In genomic region chr14:72116842-72117241, GRCm38 (mm10) we compare ENCODE assay signal across 13 mouse cellular contexts.
A peak's percentile ranks its signal among the peaks of the same experiment; 100 is the strongest.
DNase-seq lines count a peak whose midpoint lies in the region; ATAC-seq lines count a peak whose summit lies in the region.
"Had no signal": no experiment of that assay in that cellular context is flagged by ENCODE, and none has a peak within 500 bp of the region (broad histone marks: within the 10 kb centered on the region; RNA-seq: fewer than 3 reads in every experiment).

No protein-coding gene starts in this region.

- 0 out of 2 replicates have a peak, but pooled peaks have one; percentile 53 for ATAC-seq in hindbrain, embryonic 14.5 days (ENCODE audit: low FRiP score)
- ATAC-seq in hindbrain, embryonic 11.5 days (ENCODE audit: low FRiP score) = no peak
- ATAC-seq in neural tube, embryonic 15.5 days (ENCODE audit: low FRiP score) = no peak
- ATAC-seq: intestine, postnatal 0 days had no signal

- H3K4me2 ChIP-seq in hindbrain, embryonic 14.5 days (replicated peaks) = no peak overlapping the region
- no peak overlapping the region for H3K4me2 ChIP-seq in hindbrain, embryonic 11.5 days (replicated peaks; ENCODE audit: low read depth, low read length)
- no peak overlapping the region for H3K4me2 ChIP-seq in neural tube, embryonic 15.5 days
- H3K4me2 ChIP-seq: limb, embryonic 12.5 days had no signal

- intact Hi-C loops in heart, postnatal 14 days (cut with DNase I) = no loop called here

- H3K27ac ChIP-seq in hindbrain, embryonic 14.5 days = no peak overlapping the region
- H3K27ac ChIP-seq in hindbrain, embryonic 11.5 days (ENCODE audit: low read depth, low read length) = no peak overlapping the region
- H3K27ac ChIP-seq in neural tube, embryonic 15.5 days (replicated peaks) = no peak overlapping the region
- no peak overlapping the region for H3K27ac ChIP-seq in midbrain, embryonic 10.5 days (replicated peaks)
- H3K27ac ChIP-seq: embryonic facial prominence, embryonic 10.5 days; limb, embryonic 12.5 days had no signal

- H3K4me3 ChIP-seq in hindbrain, embryonic 14.5 days (replicated peaks; ENCODE audit: low read length) = no peak overlapping the region
- no peak overlapping the region for H3K4me3 ChIP-seq in hindbrain, embryonic 11.5 days (ENCODE audit: low read depth, low read length)
- no peak overlapping the region for H3K4me3 ChIP-seq in neural tube, embryonic 15.5 days (replicated peaks)
- H3K4me3 ChIP-seq in midbrain, embryonic 10.5 days = no peak overlapping the region
- H3K4me3 ChIP-seq: embryonic facial prominence, embryonic 10.5 days; limb, embryonic 12.5 days had no signal

- no peak overlapping the region for H3K9ac ChIP-seq in hindbrain, embryonic 14.5 days
- no peak overlapping the region for H3K9ac ChIP-seq in hindbrain, embryonic 11.5 days (ENCODE audit: low read depth, low read length)
- H3K9ac ChIP-seq in neural tube, embryonic 15.5 days (replicated peaks) = no peak overlapping the region
- H3K9ac ChIP-seq: limb, embryonic 12.5 days had no signal

- H3K4me1 ChIP-seq in hindbrain, embryonic 14.5 days (replicated peaks; ENCODE audit: control insufficient read depth, insufficient read depth, low read length) = 0 out of 2 replicates have a peak, but pooled peaks cover 3% of the 10 kb centered on the region
- H3K4me1 ChIP-seq in hindbrain, embryonic 11.5 days (replicated peaks; ENCODE audit: control insufficient read depth, insufficient read depth, low read length) = no peaks in the 10 kb centered on the region
- no peaks in the 10 kb centered on the region for H3K4me1 ChIP-seq in neural tube, embryonic 15.5 days
- no peaks in the 10 kb centered on the region; the same call in 1 of the 2 replicates for H3K4me1 ChIP-seq in midbrain, embryonic 10.5 days
- H3K4me1 ChIP-seq: limb, embryonic 12.5 days had no signal

- 46% methylated on average over 4 of the region's 4 CpGs for WGBS in hindbrain, embryonic 14.5 days
- 81% methylated on average over 4 of the region's 4 CpGs for WGBS in hindbrain, embryonic 11.5 days
- 65% methylated on average over 4 of the region's 4 CpGs for WGBS in neural tube, embryonic 15.5 days
- WGBS in midbrain, embryonic 10.5 days = 85% methylated on average over 4 of the region's 4 CpGs

- no peaks in the 10 kb centered on the region for H3K9me3 ChIP-seq in hindbrain, embryonic 14.5 days (ENCODE audit: control insufficient read depth, low read length)
- no peaks in the 10 kb centered on the region for H3K9me3 ChIP-seq in hindbrain, embryonic 11.5 days (ENCODE audit: control insufficient read depth, low read length)
- no peaks in the 10 kb centered on the region for H3K9me3 ChIP-seq in neural tube, embryonic 15.5 days (replicated peaks)
- no peaks in the 10 kb centered on the region for H3K9me3 ChIP-seq in midbrain, embryonic 10.5 days (replicated peaks)
- H3K9me3 ChIP-seq: embryonic facial prominence, embryonic 10.5 days; limb, embryonic 12.5 days had no signal

- no peaks in the 10 kb centered on the region for H3K27me3 ChIP-seq in hindbrain, embryonic 14.5 days (ENCODE audit: control insufficient read depth, insufficient read depth, low read length)
- no peaks in the 10 kb centered on the region for H3K27me3 ChIP-seq in hindbrain, embryonic 11.5 days (ENCODE audit: control insufficient read depth, insufficient read depth, low read length)
- no peaks in the 10 kb centered on the region for H3K27me3 ChIP-seq in neural tube, embryonic 15.5 days (replicated peaks)
- no peaks in the 10 kb centered on the region for H3K27me3 ChIP-seq in midbrain, embryonic 10.5 days (ENCODE audit: low read depth, poor library complexity, severe bottlenecking)
- H3K27me3 ChIP-seq: limb, embryonic 12.5 days had no signal

- H3K36me3 ChIP-seq in hindbrain, embryonic 14.5 days (replicated peaks; ENCODE audit: control insufficient read depth, insufficient read depth) = no peaks in the 10 kb centered on the region
- no peaks in the 10 kb centered on the region for H3K36me3 ChIP-seq in hindbrain, embryonic 11.5 days (ENCODE audit: control insufficient read depth, insufficient read depth, low read length)
- H3K36me3 ChIP-seq in neural tube, embryonic 15.5 days = no peaks in the 10 kb centered on the region
- no peaks in the 10 kb centered on the region for H3K36me3 ChIP-seq in midbrain, embryonic 10.5 days
- H3K36me3 ChIP-seq: embryonic facial prominence, embryonic 10.5 days; limb, embryonic 12.5 days had no signal

- peak; percentile 70 for DNase-seq in hindbrain, embryonic 14.5 days (ENCODE audit: low spot score)
- no peak for DNase-seq in hindbrain, embryonic 11.5 days (ENCODE audit: low spot score)
- peak; percentile 40 for DNase-seq in MN1 (ENCODE audit: low spot score)
- DNase-seq in cerebellum, adult 11 months = peak; percentile 16
- peak; percentile 10 to 19 for DNase-seq in heart, postnatal 14 days
- no peak for DNase-seq in midbrain, embryonic 10.5 days (ENCODE audit: low spot score)
- DNase-seq in gastrocnemius, adult 18-20 months (ENCODE audit: low spot score) = no peak
- DNase-seq: gastrocnemius, postnatal 10 days; thymus, postnatal 4 days had no signal

Comparison
In these comparisons a context has a peak if more than half of its experiments do, and no peak if none do; other contexts are left out.
1. DNase-seq: peak in hindbrain, embryonic 14.5 days (single experiment), MN1 (single experiment), cerebellum, adult 11 months (single experiment) and heart, postnatal 14 days (2 of 2); none in hindbrain, embryonic 11.5 days (single experiment), midbrain, embryonic 10.5 days (single experiment) and gastrocnemius, adult 18-20 months (single experiment).